Mouse (Mus musculus): ENCODE data around the gene Snx9.

GRCm38 (mm10) chr17:5877611-5878157, 36.6 kb downstream of the Snx9 start:
- TF ChIP-seq POLR2A (IDR thresholded peaks at IDR 0.05; ENCODE audit: borderline replicate concordance, extremely low read depth, insufficient read depth, insufficient read length, poor library complexity, severe bottlenecking) (no peak), CTCF (IDR thresholded peaks at IDR 0.05; ENCODE audit: borderline replicate concordance, extremely low read depth, insufficient read depth, insufficient read length) (no peak)

Data from brain, embryonic 14.5 days (tissue).